Mouse (Mus musculus): ENCODE data around the gene Zfp704. TPM values are rescaled to one million over a fixed set of nuclear protein-coding genes. Genes with fewer than 3 reads are reported as not detected.

The Zfp704 gene
- total and polyA plus RNA-seq, 3 experiments = 0.02 to 0.22 TPM; not detected in 1

DNA sequence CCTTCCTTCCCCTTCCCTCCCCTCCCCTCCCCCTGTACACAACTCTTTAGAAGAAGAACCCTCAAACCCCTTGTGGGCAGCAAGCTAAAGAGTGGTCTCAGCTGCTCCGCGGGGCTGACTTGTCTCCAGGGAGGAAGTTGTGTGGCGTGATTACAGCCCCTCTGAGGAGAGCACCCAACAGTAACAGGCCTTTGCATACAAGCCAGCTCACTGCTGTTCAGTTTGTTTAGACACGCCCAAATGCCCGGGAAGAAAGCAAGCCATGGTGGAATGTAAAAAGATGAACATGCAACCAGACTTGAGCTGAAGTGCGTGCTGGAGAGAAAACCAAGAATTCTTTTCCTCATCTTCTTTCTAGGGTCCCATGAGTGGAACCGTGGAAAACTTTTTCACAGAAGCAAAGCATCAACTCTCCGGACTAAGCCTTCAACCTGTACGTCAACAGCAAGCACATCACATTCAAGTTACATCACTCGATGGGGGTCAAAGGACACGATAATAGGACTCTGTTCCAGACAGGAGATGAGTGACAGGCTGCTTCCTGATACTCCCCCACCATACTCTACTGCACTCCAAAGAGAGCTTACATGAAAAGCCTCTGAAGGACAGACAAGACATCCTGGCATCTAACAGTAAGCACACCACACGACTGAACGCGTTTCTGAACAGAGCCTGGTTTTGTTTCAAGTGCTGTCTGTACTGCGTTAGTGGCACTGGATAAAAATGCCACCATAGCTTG is 62.8 kb downstream of the Zfp704 start:
- no peaks in the 10 kb centered on the region for H3K9me3 ChIP-seq (replicated peaks)
- no peak for TF ChIP-seq TAL1 (conservative IDR thresholded peaks at IDR 0.05; ENCODE audit: low read depth, low read length)
- H3K27me3 ChIP-seq (ENCODE audit: insufficient read depth, low read length) = peaks cover 1% of the 10 kb centered on the region; the same call in 1 of the 2 replicates
- no peak overlapping the region for H3K4me3 ChIP-seq (ENCODE audit: low read depth, low read length)
- ATAC-seq (ENCODE audit: extremely low read depth, insufficient number of reproducible peaks, low FRiP score, poor library complexity, severe bottlenecking) (no peak), DNase-seq (ENCODE audit: low spot score) (no peak)
- H3K36me3 ChIP-seq (replicated peaks) = no peaks in the 10 kb centered on the region
- no peaks in the 10 kb centered on the region for H3K4me1 ChIP-seq (ENCODE audit: insufficient read depth, low read depth, low read length)

DNA sequence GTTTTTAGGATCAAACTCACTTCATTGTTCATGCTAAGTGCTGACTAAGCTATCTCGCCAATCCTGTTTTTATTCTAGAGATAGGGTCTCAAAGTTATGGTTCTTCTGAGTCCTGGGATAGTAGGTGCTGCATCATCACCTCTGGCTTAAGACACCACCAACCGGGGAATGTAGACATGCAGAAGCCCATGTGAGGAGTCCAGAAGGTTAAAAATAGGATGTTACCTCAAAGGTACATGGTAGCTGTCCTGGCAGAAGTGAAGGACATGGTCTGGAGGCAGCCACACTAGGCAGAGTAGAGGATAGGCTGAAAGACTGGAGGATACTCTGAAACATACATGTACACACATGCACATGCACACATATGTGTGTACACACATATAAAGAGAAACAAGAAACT is 65.5 kb downstream of the Zfp704 start:
- Histone ChIP-seq H3K27me3 (ENCODE audit: insufficient read depth, low read length) (no peaks in the 10 kb centered on the region; the same call in 1 of the 2 replicates), H3K4me3 (ENCODE audit: low read depth, low read length) (no peak overlapping the region), H3K4me1 (ENCODE audit: insufficient read depth, low read depth, low read length) (no peaks in the 10 kb centered on the region), H3K36me3 (replicated peaks) (no peaks in the 10 kb centered on the region), H3K9me3 (replicated peaks) (no peaks in the 10 kb centered on the region)
- DNase-seq (ENCODE audit: low spot score) (no peak), ATAC-seq (ENCODE audit: extremely low read depth, insufficient number of reproducible peaks, low FRiP score, poor library complexity, severe bottlenecking) (no peak)
- TF ChIP-seq GATA2 (IDR thresholded peaks at IDR 0.05; ENCODE audit: borderline replicate concordance, low read depth, low read length) (no peak), TAL1 (conservative IDR thresholded peaks at IDR 0.05; ENCODE audit: low read depth, low read length) (no peak), CTCF (IDR thresholded peaks at IDR 0.05; ENCODE audit: low read depth, low read length) (no peak), POLR2AphosphoS5 (IDR thresholded peaks at IDR 0.05; ENCODE audit: insufficient replicate concordance, low read depth, low read length) (no peak), GATA1 (IDR thresholded peaks at IDR 0.05; ENCODE audit: borderline replicate concordance, low read length) (no peak)

- ATAC-seq (ENCODE audit: extremely low read depth, insufficient number of reproducible peaks, low FRiP score, poor library complexity, severe bottlenecking) (no peak), DNase-seq (ENCODE audit: low spot score) (no peak)
- H3K4me1 ChIP-seq (ENCODE audit: insufficient read depth, low read depth, low read length) = no peaks in the 10 kb centered on the region
- no peaks in the 10 kb centered on the region; the same call in 1 of the 2 replicates for H3K27me3 ChIP-seq (ENCODE audit: insufficient read depth, low read length)
- H3K36me3 ChIP-seq (replicated peaks) = no peaks in the 10 kb centered on the region
- no peak overlapping the region for H3K4me3 ChIP-seq (ENCODE audit: low read depth, low read length)
- TF ChIP-seq POLR2AphosphoS5 (IDR thresholded peaks at IDR 0.05; ENCODE audit: insufficient replicate concordance, low read depth, low read length) (no peak), CTCF (IDR thresholded peaks at IDR 0.05; ENCODE audit: low read depth, low read length) (no peak), GATA2 (IDR thresholded peaks at IDR 0.05; ENCODE audit: borderline replicate concordance, low read depth, low read length) (no peak), TAL1 (conservative IDR thresholded peaks at IDR 0.05; ENCODE audit: low read depth, low read length) (no peak), GATA1 (IDR thresholded peaks at IDR 0.05; ENCODE audit: borderline replicate concordance, low read length) (no peak)
- no peaks in the 10 kb centered on the region for H3K9me3 ChIP-seq (replicated peaks)
These were observed 66.0 kb downstream of the Zfp704 start for GRCm38 (mm10) chr3:9543916-9544315.

GRCm38 (mm10) chr3:9543463-9543862 is 66.4 kb downstream of the Zfp704 start:
- H3K36me3 ChIP-seq (replicated peaks) = no peaks in the 10 kb centered on the region
- DNase-seq (ENCODE audit: low spot score) (no peak), ATAC-seq (ENCODE audit: extremely low read depth, insufficient number of reproducible peaks, low FRiP score, poor library complexity, severe bottlenecking) (no peak)
- TF ChIP-seq POLR2AphosphoS5 (IDR thresholded peaks at IDR 0.05; ENCODE audit: insufficient replicate concordance, low read depth, low read length) (no peak), GATA1 (IDR thresholded peaks at IDR 0.05; ENCODE audit: borderline replicate concordance, low read length) (no peak), GATA2 (IDR thresholded peaks at IDR 0.05; ENCODE audit: borderline replicate concordance, low read depth, low read length) (no peak), TAL1 (conservative IDR thresholded peaks at IDR 0.05; ENCODE audit: low read depth, low read length) (no peak), CTCF (IDR thresholded peaks at IDR 0.05; ENCODE audit: low read depth, low read length) (no peak)
- H3K27me3 ChIP-seq (ENCODE audit: insufficient read depth, low read length) = no peaks in the 10 kb centered on the region; the same call in 1 of the 2 replicates
- H3K4me3 ChIP-seq (ENCODE audit: low read depth, low read length) = no peak overlapping the region
- no peaks in the 10 kb centered on the region for H3K4me1 ChIP-seq (ENCODE audit: insufficient read depth, low read depth, low read length)
- H3K9me3 ChIP-seq (replicated peaks) = no peaks in the 10 kb centered on the region

- no peaks in the 10 kb centered on the region for H3K36me3 ChIP-seq (replicated peaks)
- no peaks in the 10 kb centered on the region for H3K9me3 ChIP-seq (replicated peaks)
- DNase-seq (ENCODE audit: low spot score) (no peak), ATAC-seq (ENCODE audit: extremely low read depth, insufficient number of reproducible peaks, low FRiP score, poor library complexity, severe bottlenecking) (no peak)
- TF ChIP-seq GATA1 (IDR thresholded peaks at IDR 0.05; ENCODE audit: borderline replicate concordance, low read length) (no peak), GATA2 (IDR thresholded peaks at IDR 0.05; ENCODE audit: borderline replicate concordance, low read depth, low read length) (no peak), CTCF (IDR thresholded peaks at IDR 0.05; ENCODE audit: low read depth, low read length) (no peak), POLR2AphosphoS5 (IDR thresholded peaks at IDR 0.05; ENCODE audit: insufficient replicate concordance, low read depth, low read length) (no peak), TAL1 (conservative IDR thresholded peaks at IDR 0.05; ENCODE audit: low read depth, low read length) (no peak)
- H3K4me1 ChIP-seq (ENCODE audit: insufficient read depth, low read depth, low read length) = 0 out of 2 replicates have a peak, but pooled peaks cover 2% of the 10 kb centered on the region
- H3K27me3 ChIP-seq (ENCODE audit: insufficient read depth, low read length) = peaks cover 3% of the 10 kb centered on the region; the same call in 1 of the 2 replicates
- no peak overlapping the region for H3K4me3 ChIP-seq (ENCODE audit: low read depth, low read length)
These were observed 68.3 kb downstream of the Zfp704 start for GRCm38 (mm10) chr3:9541561-9541960.

- Histone ChIP-seq H3K36me3 (replicated peaks) (no peaks in the 10 kb centered on the region), H3K4me1 (ENCODE audit: insufficient read depth, low read depth, low read length) (0 out of 2 replicates have a peak, but pooled peaks cover 2% of the 10 kb centered on the region), H3K27me3 (ENCODE audit: insufficient read depth, low read length) (peaks cover 3% of the 10 kb centered on the region; the same call in 1 of the 2 replicates), H3K9me3 (replicated peaks) (no peaks in the 10 kb centered on the region), H3K4me3 (ENCODE audit: low read depth, low read length) (no peak overlapping the region)
- ATAC-seq (ENCODE audit: extremely low read depth, insufficient number of reproducible peaks, low FRiP score, poor library complexity, severe bottlenecking) (no peak), DNase-seq (ENCODE audit: low spot score) (no peak)
- TF ChIP-seq GATA1 (IDR thresholded peaks at IDR 0.05; ENCODE audit: borderline replicate concordance, low read length) = no peak
- no peak for TF ChIP-seq TAL1 (conservative IDR thresholded peaks at IDR 0.05; ENCODE audit: low read depth, low read length)
- no peak for TF ChIP-seq CTCF (IDR thresholded peaks at IDR 0.05; ENCODE audit: low read depth, low read length)
- TF ChIP-seq POLR2AphosphoS5 (IDR thresholded peaks at IDR 0.05; ENCODE audit: insufficient replicate concordance, low read depth, low read length) = no peak
- TF ChIP-seq GATA2 (IDR thresholded peaks at IDR 0.05; ENCODE audit: borderline replicate concordance, low read depth, low read length) = no peak
These were observed 71.4 kb downstream of the Zfp704 start for GRCm38 (mm10) chr3:9538510-9538909.

All from G1E (cell line).